Mouse (Mus musculus) Muller cell, postnatal 12 days (primary cell): ENCODE measurements around the gene Tmem120a.

ENCODE experiments used
- DNase-seq: peaks from one replicate; pipeline ENCODE4 v3.0.0-alpha.2; 2015; ENCODE audit errors: inconsistent ontology term

Gene Tmem120a

GRCm38 (mm10) chr5:135743741-135744609, at the start of gene Tmem120a:
Gene Tmem120a (minus strand): TSS chr5:135744448.
- peak; percentile 96 for DNase-seq

- DNase-seq: no peak
These were observed 38.7 kb upstream of the Tmem120a start for GRCm38 (mm10) chr5:135782901-135783300.

- peak; percentile 12 for DNase-seq
These were observed 36.1 kb upstream of the Tmem120a start for GRCm38 (mm10) chr5:135780331-135780730.

DNA sequence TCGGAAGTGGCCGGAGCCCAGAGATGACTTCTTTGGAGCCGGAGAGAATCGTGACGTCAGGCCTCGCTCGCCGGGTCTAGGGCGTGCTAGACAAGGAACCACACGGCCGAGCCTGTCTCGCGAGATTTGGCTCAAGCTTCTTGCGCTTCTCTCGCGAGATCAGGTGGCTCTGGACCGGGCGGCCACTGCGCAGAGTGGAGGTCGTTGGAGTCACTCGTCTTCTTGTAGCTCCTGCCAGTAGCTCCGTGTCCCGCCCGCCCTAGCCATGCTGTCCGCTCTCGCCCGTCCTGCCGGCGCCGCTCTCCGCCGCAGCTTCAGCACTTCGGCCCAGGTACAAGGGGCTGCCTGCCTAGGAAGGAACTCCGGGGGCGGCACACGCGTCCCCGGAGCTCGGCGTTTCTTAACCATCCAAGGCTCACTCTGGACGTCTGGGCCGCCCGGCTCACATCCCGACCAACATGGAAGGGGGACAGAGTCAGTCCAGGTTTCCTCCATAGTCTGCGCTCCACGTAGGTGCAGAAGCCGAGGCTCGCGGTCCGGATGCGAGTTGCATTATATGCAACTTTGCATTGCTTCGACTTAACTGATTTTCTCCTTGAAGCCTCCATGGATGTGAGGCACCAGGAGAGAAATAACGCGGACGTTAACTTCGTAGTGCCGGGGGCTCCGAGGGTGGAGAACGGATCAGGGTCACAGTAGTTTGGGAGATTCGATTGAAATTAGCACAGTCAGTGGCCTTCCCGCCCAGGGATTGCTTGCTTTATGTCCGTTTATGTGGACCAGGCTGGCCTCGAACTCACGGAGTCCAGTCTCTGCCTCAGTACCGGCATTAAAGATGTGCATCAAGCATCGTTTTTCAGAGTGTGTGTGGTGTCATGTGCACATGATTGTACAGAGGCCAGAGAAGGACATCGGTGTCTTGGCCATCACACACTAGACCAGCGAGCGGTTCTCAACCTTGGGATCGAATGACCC, 34.5 kb upstream of the Tmem120a start, which contains the start of gene Mdh2:
Gene Mdh2, plus strand, starts transcription at position 10 of the 975 bp plus-strand sequence.
- peak; percentile 99 for DNase-seq

- no peak for DNase-seq
These were observed 33.7 kb upstream of the Tmem120a start, which contains the start of gene Styxl1 for GRCm38 (mm10) chr5:135777796-135778470. Gene Styxl1 (minus strand): TSS chr5:135778385.

GRCm38 (mm10) chr5:135776546-135776945, 32.3 kb upstream of the Tmem120a start:
- no peak for DNase-seq

- no peak for DNase-seq
These were observed 28.3 kb upstream of the Tmem120a start for GRCm38 (mm10) chr5:135772519-135772918.

GRCm38 (mm10) chr5:135764971-135765370, 20.7 kb upstream of the Tmem120a start:
- no peak for DNase-seq

GRCm38 (mm10) chr5:135763526-135763925, 19.3 kb upstream of the Tmem120a start:
- peak; percentile 55 for DNase-seq

- no peak for DNase-seq
These were observed 17.6 kb upstream of the Tmem120a start for GRCm38 (mm10) chr5:135761881-135762280.

DNA sequence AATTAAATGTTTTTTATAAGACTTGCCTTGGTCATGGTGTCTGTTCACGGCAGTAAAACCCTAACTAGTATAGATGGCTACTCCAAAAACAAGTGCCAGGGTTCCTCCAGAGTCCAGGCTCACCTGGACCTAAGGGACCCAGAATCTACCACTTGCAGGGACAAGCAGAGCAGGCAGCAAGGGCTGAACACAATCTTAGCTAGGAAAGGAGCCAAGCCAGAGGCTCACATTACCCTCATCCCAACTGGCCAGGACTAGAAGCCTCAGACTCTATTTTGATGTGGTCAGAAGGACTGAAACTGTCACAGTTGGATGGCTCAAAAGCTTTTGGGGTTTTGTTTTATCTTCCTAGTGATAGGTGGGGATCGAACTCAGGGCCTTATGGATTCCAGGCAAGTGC, 7.3 kb upstream of the Tmem120a start:
- DNase-seq: no peak

DNA sequence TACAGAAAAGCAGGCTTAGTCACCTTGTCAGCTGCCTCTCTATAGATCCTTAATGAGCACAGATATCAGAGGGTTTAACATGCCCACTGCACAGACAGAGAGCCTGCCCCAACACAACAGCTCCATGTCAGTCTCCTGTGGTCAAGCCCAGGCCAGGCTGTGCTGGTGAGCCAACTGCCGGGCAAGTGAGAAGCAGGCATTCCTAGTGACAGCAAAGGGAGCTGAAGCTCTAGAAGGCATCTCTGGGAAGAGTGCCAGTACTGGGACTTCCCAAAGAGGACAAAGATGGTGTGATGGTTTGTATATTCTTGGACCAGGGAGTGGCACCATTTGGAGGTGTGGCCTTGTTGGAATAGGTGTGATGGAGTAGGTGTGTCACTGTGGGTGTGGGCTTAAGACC, 6.8 kb upstream of the Tmem120a start:
- DNase-seq: peak; percentile 12

DNA sequence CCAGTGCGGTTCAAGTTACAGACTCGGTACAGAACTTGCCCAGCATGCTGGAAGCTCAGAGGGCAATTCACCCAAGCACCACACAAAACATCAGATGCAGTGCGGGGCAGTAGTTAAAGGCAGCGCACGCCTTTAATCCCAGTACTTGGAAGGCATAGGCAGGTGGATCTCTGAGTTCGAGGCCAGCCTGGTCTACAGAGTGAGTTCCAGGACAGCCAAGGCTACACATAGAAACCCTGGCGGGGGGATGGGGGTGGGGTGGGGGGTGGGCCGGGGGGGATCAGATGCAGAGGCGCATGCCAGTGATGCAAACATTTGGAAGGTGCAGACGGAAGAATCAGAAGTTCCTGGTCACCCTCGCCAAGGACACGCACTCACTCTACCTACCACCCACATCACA, 494 bp upstream of the Tmem120a start:
- no peak for DNase-seq

- DNase-seq: peak; percentile 51
These were observed 1.1 kb downstream of the Tmem120a start for GRCm38 (mm10) chr5:135742941-135743740.

GRCm38 (mm10) chr5:135742156-135742555, 2.1 kb downstream of the Tmem120a start:
- no peak for DNase-seq

DNA sequence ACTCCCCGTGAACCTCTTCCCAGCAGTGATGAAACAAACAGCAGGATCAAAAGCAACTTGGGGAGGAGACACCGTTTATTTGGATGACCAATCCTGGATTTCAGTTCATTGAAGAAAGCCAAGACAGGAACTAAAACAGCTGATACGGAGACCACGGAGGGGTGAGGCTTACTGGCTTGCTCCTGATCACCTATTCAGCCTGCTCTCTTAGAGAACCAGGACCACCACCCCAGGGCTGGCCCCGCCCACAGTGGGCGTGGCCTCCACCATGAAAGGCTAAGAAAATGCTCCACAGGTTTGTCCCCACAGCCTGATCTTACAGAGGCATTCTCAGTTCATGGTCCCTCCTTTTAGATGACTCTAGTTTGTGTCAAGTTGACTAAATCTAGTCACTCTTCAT, 6.0 kb downstream of the Tmem120a start:
- no peak for DNase-seq

DNA sequence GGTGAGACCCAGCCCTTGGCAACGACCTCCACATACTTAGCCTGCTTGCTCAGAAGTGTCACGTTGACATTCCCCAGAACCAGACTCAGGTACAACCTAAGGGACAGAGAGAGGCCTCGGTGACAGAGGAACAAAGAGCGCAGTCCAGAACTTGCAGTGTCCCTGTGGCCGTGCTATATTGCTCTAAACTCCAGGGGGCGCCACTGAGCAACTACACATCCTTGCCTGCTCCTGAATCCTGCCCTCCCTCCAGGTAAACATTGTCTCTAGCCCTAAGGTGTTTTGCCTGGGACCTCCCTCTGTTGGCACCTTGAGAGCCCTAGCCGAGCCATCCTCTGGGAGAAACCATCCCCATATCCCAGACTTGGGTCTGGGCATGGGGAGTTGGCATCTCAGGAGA, 7.1 kb downstream of the Tmem120a start:
- DNase-seq: no peak

- DNase-seq: no peak
These were observed 7.7 kb downstream of the Tmem120a start for GRCm38 (mm10) chr5:135736544-135736943.

DNA sequence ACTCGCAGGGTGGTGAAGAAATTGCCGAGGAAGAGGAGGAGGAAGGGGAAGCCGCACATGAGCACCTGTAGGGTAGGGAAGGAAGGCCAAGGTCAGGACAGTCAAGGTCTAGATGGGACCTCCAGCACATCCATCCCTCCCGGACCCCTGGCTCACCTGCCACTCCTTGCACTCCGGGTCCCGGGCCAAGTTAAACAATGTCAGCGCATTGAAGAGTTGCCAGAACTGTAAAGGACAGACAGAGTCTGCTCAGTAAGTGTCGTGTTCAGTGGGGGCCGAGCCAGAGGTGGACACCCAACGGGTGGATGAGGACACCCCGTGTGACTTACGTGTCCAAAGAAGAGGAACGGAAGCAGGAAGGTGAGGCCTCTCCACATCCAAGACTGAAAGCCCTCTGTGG, 8.5 kb downstream of the Tmem120a start:
- DNase-seq: no peak

DNA sequence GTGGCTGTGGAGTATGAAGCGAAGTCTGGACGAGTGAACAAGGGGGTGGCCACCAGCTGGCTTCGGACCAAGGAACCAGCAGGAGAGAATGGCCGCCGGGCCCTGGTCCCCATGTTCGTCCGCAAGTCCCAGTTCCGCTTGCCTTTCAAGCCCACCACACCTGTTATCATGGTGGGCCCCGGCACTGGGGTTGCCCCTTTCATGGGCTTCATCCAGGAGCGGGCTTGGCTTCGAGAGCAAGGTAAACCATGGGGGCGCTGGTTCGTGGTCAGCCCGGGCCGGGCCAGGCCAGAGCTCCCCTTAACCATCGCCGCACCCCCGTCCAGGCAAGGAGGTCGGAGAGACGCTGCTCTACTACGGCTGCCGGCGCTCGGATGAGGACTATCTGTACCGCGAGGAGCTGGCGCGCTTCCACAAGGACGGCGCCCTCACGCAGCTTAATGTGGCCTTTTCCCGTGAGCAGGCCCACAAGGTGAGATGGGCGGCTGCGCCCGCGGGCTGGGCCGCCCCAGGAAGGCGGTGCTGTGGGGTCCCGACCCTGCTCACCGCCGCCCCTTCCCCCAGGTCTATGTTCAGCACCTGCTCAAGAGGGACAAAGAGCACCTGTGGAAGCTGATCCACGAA, 10.1 kb downstream of the Tmem120a start:
- no peak for DNase-seq
